Mouse (Mus musculus) liver, embryonic 14.5 days (tissue): ENCODE data around the gene Egfl7.

Experiments used
- CTCF ChIP-seq: IDR thresholded peaks from 2 replicates; pipeline ENCODE4 v1.5.1; 2016; ENCODE audit warnings: antibody characterized with exemption, low read depth, control low read depth
- EP300 ChIP-seq: IDR thresholded peaks from 2 replicates; pipeline ENCODE4 v1.6.1; 2016; ENCODE audit warnings: antibody characterized with exemption, low read depth

DNA sequence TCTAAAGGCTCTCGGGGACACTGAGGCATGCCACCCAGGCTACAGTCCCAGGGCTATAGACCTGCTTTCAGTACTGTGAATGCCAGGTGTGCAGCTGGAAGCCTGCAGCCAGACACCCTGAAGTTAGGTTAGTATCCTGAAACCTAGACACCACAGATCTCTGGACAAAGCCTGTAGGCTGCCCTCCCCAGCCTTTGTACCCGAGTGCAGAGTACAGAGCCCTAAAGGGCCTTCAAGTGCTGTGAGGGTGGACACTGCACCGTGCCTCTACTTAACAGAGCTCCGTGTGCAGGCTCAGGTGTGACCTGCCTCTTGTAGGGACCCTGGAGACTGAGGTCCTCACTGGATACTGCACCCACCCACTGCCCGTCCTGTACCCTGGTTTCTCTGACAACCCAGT, 19.3 kb upstream of the Egfl7 start:
- TF ChIP-seq EP300 (no peak), CTCF (no peak)
